Mouse (Mus musculus) lung, postnatal 14 days (tissue): ENCODE data around the gene Pigz.

Experiments
- DNase-seq: peaks from one replicate; pipeline ENCODE4 v3.0.0; 2021

Pigz gene

GRCm38 (mm10) chr16:31933751-31934549 lies at the start of gene Pigz:
Gene Pigz (plus strand): TSS chr16:31933851.
- DNase-seq, result peak; percentile 55

GRCm38 (mm10) chr16:31883902-31884301 lies 49.7 kb upstream of the Pigz start:
- DNase-seq, result no peak

GRCm38 (mm10) chr16:31890907-31891306 lies 42.7 kb upstream of the Pigz start:
- DNase-seq, result no peak

GRCm38 (mm10) chr16:31893396-31894141 lies 40.1 kb upstream of the Pigz start:
- no peak for DNase-seq

- DNase-seq, result peak; percentile 28
Measured at GRCm38 (mm10) chr16:31896971-31897774, 36.5 kb upstream of the Pigz start.

- no peak for DNase-seq
Measured at GRCm38 (mm10) chr16:31898546-31899326, 34.9 kb upstream of the Pigz start.

GRCm38 (mm10) chr16:31901886-31902285 lies 31.8 kb upstream of the Pigz start:
- DNase-seq, result no peak

GRCm38 (mm10) chr16:31903239-31903638 lies 30.4 kb upstream of the Pigz start:
- no peak for DNase-seq

- DNase-seq, result no peak
Measured at GRCm38 (mm10) chr16:31905331-31905730, 28.3 kb upstream of the Pigz start.

GRCm38 (mm10) chr16:31905891-31906825 lies 27.5 kb upstream of the Pigz start:
- no peak for DNase-seq

- DNase-seq, result peak; percentile 44
Measured at GRCm38 (mm10) chr16:31906896-31907295, 26.8 kb upstream of the Pigz start.

GRCm38 (mm10) chr16:31908959-31909358 lies 24.7 kb upstream of the Pigz start:
- DNase-seq, result no peak

- no peak for DNase-seq
Measured at GRCm38 (mm10) chr16:31910281-31910847, 23.3 kb upstream of the Pigz start.

- DNase-seq, result no peak
Measured at GRCm38 (mm10) chr16:31917776-31918175, 15.9 kb upstream of the Pigz start.

- peak; percentile 83 for DNase-seq
Measured at GRCm38 (mm10) chr16:31918248-31918724, 15.4 kb upstream of the Pigz start.

GRCm38 (mm10) chr16:31924368-31924767 lies 9.3 kb upstream of the Pigz start:
- no peak for DNase-seq

GRCm38 (mm10) chr16:31926091-31926490 lies 7.6 kb upstream of the Pigz start:
- DNase-seq, result no peak

- DNase-seq, result no peak
Measured at GRCm38 (mm10) chr16:31926547-31927182, 7.0 kb upstream of the Pigz start.

GRCm38 (mm10) chr16:31927412-31927811 lies 6.2 kb upstream of the Pigz start:
- DNase-seq, result no peak

GRCm38 (mm10) chr16:31931330-31931729 lies 2.3 kb upstream of the Pigz start:
- DNase-seq, result no peak
